Mouse (Mus musculus): Measurements from ENCODE around the gene Mief1. TPM values are rescaled to one million over a fixed set of nuclear protein-coding genes. Genes with fewer than 3 reads are reported as not detected.
A peak's percentile ranks its signal among the peaks of the same experiment; 100 is the strongest.

Mief1 gene
- polyA plus RNA-seq, 1 experiment from 2014 or later: 34.5 TPM

DNA sequence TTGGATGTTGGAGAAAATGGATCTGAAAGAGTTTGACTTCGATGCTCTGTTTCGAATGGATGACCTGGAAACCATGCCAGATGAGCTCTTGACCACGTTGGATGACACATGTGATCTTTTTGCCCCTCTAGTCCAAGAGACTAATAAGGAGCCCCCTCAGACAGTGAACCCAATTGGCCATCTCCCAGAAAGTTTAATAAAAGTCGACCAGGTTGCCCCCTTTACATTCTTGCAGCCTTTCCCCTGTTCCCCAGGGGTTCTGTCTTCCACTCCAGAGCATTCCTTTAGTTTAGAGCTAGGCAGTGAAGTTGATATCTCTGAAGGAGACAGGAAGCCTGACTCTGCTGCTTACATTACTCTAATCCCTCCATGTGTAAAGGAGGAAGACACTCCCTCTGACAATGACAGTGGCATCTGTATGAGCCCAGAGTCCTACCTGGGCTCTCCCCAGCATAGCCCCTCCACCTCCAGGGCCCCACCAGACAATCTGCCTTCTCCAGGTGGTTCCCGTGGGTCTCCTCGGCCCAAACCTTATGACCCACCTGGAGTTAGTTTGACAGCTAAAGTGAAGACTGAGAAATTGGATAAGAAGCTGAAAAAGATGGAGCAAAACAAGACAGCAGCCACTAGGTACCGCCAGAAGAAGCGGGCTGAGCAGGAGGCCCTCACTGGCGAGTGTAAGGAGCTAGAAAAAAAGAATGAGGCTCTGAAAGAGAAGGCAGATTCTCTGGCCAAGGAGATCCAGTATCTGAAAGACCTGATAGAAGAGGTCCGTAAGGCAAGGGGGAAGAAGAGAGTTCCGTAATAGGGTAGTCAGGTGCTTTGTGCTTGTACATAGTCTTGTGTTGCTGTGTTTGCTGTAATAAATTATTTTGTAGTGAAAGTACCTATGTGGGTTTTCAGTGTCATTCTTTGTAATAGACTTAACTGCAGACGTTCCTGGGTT, 23.1 kb downstream of the Mief1 start:
- peak overlapping the region; percentile 100 for H3K27ac ChIP-seq (replicated peaks)
- no peaks in the 10 kb centered on the region for H3K27me3 ChIP-seq (replicated peaks)
- ATAC-seq (ENCODE audit: low FRiP score): no peak
- 64% methylated on average over 12 of the region's 12 CpGs for WGBS
- H3K4me2 ChIP-seq: peak overlapping the region; percentile 97
- peaks cover 36% of the 10 kb centered on the region for H3K36me3 ChIP-seq
- peaks cover 50% of the 10 kb centered on the region for H3K4me1 ChIP-seq
- peak overlapping the region; percentile 100 for H3K9ac ChIP-seq (replicated peaks)
- H3K4me3 ChIP-seq (replicated peaks): peak overlapping the region; percentile 100
- no peaks in the 10 kb centered on the region for H3K9me3 ChIP-seq (replicated peaks)

DNA sequence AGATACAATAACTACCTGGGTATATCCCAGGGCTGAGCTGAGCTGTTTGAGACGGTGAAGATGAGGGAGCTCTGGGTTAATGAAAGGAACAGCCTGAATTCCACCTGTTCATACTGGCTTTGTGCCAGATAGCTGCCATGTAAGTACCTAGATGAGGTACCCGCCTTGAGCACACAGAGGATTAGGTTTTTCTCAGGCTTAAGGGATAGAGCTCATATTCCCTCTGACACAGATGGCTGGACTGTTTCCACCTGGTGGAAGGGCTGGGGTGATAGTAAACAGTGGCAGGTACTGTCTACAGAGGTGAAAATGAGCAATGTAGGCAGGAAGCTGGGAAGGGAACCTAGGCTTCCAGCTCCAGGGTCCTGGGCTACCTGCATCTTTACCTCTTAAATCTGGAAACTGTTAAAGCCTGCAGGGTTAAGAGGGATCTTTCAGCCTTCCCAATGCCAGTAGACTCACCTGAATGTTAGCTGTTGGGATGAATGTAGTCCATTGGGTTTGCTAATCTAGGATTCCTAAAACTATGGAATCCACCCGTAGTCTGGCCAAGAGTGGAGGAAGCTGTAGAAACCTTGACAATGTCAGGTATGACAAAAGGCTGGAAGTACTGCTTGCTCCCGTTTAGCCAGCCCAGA, 23.9 kb downstream of the Mief1 start:
- Histone ChIP-seq H3K36me3 (peaks cover 35% of the 10 kb centered on the region), H3K27me3 (replicated peaks) (no peaks in the 10 kb centered on the region), H3K4me2 (peak overlapping the region; percentile 97), H3K4me3 (replicated peaks) (no peak overlapping the region), H3K9me3 (replicated peaks) (no peaks in the 10 kb centered on the region), H3K27ac (replicated peaks) (no peak overlapping the region; the same call in 1 of the 2 replicates), H3K9ac (replicated peaks) (peak overlapping the region; percentile 100; the same call in 1 of the 2 replicates), H3K4me1 (peaks cover 58% of the 10 kb centered on the region)
- ATAC-seq (ENCODE audit: low FRiP score): no peak
- 27% methylated on average over 4 of the region's 4 CpGs for WGBS

DNA sequence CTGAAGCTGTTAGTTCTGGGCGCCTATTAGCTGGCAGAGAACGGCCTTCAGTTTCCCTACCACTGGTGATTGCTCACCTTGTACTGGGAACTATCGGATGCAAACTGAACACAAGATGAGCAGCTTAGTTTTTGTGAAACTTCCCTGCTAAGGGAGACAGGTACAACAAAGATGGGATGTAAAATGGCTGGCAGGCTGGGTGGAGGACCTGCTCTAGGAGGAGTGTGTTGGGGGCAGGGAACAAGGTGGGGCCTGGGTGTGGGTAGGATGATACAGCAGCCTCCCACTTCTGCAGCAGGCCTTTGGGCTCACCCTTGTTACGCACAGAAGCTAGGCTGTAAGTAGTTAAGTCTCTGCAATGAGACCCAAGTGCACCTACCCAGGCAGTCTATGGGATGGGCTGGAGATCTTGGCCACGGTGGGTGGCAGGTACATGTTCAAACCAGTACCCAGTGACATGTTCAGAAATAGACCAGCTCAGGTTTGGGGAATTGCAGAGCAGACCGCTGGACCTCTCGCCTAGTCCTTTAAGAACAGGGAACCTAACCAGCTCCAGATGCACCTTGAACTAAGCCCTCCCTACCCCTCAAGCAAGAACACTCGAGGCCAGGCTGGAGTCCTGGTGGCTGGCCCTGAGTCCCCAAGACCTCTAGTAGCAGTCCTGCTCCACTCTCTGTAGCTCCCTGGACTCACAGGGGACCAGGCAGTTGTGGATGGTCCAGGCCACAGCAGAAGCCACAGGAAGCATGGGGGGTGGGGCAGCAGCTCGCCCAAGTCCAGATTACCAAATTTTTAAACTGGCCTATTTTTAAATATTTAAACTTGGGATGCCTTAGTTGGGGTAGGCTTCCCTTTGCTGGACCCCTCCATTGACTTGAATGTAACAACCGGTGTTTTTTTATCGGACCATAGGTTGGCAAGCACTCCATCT, 24.7 kb downstream of the Mief1 start:
- Histone ChIP-seq H3K27ac (replicated peaks) (peak overlapping the region; percentile 18; the same call in 1 of the 2 replicates), H3K27me3 (replicated peaks) (no peaks in the 10 kb centered on the region), H3K9ac (replicated peaks) (no peak overlapping the region), H3K9me3 (replicated peaks) (no peaks in the 10 kb centered on the region), H3K4me1 (peaks cover 65% of the 10 kb centered on the region), H3K4me2 (0 out of 2 replicates have a peak overlapping the region, but pooled peaks have one; percentile 97), H3K36me3 (peaks cover 34% of the 10 kb centered on the region), H3K4me3 (replicated peaks) (no peak overlapping the region)
- ATAC-seq (ENCODE audit: low FRiP score): no peak
- WGBS: 66% methylated on average over 11 of the region's 11 CpGs

DNA sequence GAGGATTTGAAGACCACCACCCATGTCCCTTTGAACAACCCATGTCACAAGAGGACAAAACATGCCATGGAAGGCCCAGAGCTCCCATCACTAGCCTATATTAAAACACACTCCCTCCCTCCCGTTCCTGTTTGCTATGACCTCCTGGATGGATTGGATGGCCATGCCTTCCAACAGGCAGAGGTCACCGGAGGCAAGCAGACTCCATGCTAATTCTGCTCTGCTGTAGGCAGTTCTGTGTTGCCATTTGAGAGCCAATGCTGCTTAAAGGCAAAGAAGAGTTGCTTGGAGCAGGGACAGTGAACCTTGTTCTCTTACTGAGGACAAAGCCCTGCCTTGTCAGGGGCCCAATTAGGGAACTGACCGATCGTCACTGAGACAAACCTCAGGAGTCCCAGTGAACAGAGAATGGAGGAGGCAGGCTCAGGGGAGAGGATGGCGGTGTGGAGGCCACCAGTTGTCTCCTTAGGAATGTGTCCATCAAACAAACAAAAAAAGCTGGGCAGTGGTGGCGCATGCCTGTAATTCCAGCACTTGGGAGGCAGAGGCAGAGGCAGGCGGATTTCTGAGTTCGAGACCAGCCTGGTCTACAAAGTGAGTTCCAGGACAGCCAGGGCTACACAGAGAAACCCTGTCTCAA, 25.7 kb downstream of the Mief1 start:
- WGBS: 73% methylated on average over 8 of the region's 8 CpGs
- no peaks in the 10 kb centered on the region for H3K9me3 ChIP-seq (replicated peaks)
- H3K27ac ChIP-seq (replicated peaks): 0 out of 2 replicates have a peak overlapping the region, but pooled peaks have one; percentile 18
- no peak overlapping the region for H3K9ac ChIP-seq (replicated peaks)
- no peaks in the 10 kb centered on the region for H3K27me3 ChIP-seq (replicated peaks)
- no peak overlapping the region for H3K4me3 ChIP-seq (replicated peaks)
- H3K4me2 ChIP-seq: no peak overlapping the region
- ATAC-seq (ENCODE audit: low FRiP score): no peak
- H3K4me1 ChIP-seq: peaks cover 61% of the 10 kb centered on the region
- H3K36me3 ChIP-seq: peaks cover 34% of the 10 kb centered on the region

DNA sequence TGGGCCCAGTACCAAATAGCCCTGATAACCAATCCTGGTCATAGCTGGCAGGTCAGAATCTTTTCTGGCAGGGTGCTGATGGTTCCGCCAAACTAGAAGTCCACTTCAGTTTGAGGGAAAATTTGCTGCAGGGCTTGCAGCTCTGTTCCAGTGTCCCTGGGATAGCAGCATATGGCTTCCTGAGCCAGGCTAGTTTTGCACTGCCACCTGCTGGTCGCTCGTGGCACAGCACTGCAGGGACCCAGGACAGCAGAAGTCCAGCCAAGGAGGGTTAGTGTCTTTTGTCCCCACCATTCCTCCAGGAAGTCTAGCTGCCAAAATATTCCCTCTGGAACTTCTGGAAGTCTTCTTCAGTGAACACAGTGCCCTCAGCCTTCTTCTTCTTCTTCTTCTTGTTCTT, 26.9 kb downstream of the Mief1 start:
- Histone ChIP-seq H3K4me1 (peaks cover 62% of the 10 kb centered on the region), H3K36me3 (peaks cover 34% of the 10 kb centered on the region), H3K9ac (replicated peaks) (no peak overlapping the region), H3K27me3 (replicated peaks) (no peaks in the 10 kb centered on the region), H3K27ac (replicated peaks) (0 out of 2 replicates have a peak overlapping the region, but pooled peaks have one; percentile 33), H3K9me3 (replicated peaks) (no peaks in the 10 kb centered on the region), H3K4me2 (no peak overlapping the region), H3K4me3 (replicated peaks) (no peak overlapping the region)
- ATAC-seq (ENCODE audit: low FRiP score): no peak
- 15% methylated on average over 3 of the region's 3 CpGs for WGBS

DNA sequence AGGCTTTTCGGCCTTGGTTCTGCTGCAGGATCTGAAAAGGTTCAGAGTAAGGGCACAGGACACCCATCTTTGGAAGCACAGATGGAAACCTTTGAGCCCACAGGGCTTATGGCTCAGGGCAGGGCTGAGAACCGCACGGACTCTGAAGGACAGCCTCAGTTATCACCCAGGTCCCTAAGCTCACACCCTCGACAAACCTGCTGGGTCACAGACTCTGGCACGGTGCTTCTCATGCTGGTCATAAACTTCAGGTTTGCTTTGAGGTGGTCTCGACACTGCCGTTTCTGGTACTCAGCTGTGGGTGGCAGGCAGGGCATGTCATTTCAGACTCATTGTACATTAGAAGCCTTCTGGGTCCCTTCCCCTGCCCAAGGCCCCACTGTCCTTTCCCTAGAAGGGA, 27.3 kb downstream of the Mief1 start:
- Histone ChIP-seq H3K4me1 (peaks cover 62% of the 10 kb centered on the region), H3K4me3 (replicated peaks) (no peak overlapping the region), H3K27me3 (replicated peaks) (no peaks in the 10 kb centered on the region), H3K4me2 (no peak overlapping the region), H3K27ac (replicated peaks) (no peak overlapping the region), H3K9ac (replicated peaks) (no peak overlapping the region), H3K9me3 (replicated peaks) (no peaks in the 10 kb centered on the region), H3K36me3 (peaks cover 34% of the 10 kb centered on the region)
- WGBS: 85% methylated on average over 7 of the region's 7 CpGs
- ATAC-seq (ENCODE audit: low FRiP score): no peak

DNA sequence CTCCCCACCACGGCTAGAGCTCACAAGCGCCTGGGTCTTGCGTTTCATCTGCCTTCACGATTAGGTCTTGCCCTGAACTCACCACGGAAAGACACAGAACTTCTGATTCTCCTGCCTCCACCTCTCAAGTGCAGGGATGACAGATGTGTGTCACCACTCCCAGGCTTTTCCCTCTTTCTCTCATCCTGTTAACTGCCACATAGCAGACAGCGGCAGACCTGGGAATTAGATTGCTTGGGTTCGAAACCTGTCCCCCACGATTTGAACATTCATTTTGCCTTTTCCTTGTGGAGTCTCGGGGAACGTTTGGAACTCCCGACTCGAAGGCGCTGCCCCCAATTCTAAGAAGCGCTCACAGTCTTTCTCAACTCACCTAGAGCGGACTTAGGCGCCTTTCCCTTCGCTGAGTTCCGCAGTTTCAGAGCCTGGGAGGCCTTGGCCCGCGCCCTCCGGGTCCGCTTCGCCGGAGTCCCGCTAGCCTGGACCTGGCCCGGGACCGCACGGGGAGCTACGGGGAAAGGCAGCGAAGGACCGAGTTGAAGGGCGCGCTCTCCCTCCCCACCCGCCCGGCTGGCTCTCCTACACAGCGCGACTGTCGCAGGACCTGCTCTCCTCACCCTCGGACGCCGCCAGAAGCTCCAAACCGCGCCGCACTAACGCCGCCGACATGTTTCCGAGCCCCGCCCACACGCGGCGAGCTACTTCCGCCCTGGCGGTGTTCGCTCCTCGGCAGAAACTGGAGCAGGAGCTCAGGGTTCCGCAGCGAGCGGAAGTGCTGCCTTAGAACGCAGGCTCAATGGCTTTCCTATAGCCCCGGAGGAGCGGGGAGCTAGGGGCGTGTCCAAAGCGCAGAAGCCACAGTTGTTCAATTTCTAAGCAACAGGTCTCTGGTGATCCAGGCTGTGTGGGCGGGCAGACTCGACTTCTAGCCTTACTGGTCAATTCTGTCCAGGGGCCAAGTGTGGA, 30.1 kb downstream of the Mief1 start, which contains the start of gene Rps19bp1:
TSS of gene Rps19bp1 (minus strand) at position 706 of the 966 bp plus-strand sequence.
- H3K27me3 ChIP-seq (replicated peaks): no peaks in the 10 kb centered on the region
- peak within 1 kb of the TSS; percentile 77 for H3K4me3 ChIP-seq (replicated peaks)
- peak; percentile 88 for ATAC-seq (ENCODE audit: low FRiP score)
- no peaks in the 10 kb centered on the region for H3K9me3 ChIP-seq (replicated peaks)
- peak within 1 kb of the TSS; percentile 65 for H3K4me2 ChIP-seq
- H3K4me1 ChIP-seq: peaks cover 35% of the 10 kb centered on the region
- H3K9ac ChIP-seq (replicated peaks): peak within 1 kb of the TSS; percentile 78
- 2% methylated on average over 66 of the region's 66 CpGs for WGBS
- H3K36me3 ChIP-seq: peaks cover 14% of the 10 kb centered on the region; the same call in 1 of the 2 replicates
- peak within 1 kb of the TSS; percentile 64 for H3K27ac ChIP-seq (replicated peaks)

DNA sequence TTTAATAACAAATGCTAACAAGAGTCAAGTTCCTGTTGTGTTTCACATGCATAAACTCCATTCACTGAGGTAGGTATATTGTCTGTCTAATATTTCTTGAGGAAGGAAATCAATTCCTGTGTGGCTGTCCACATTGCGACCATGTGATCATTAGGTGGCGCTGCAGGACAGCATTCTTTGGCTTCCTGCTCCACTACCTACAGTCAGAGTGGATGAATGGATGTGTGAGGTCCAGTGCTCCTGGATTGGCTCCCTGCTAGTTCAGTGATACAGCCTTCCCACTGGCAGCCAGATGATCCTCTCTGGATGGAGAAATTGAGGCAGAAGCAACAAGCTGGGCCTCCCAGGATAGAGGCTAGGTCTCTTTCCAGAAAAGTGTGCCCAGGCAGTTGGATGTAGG, 32.5 kb downstream of the Mief1 start:
- Histone ChIP-seq H3K9me3 (replicated peaks) (no peaks in the 10 kb centered on the region), H3K27me3 (replicated peaks) (no peaks in the 10 kb centered on the region), H3K36me3 (no peaks in the 10 kb centered on the region), H3K9ac (replicated peaks) (no peak overlapping the region), H3K27ac (replicated peaks) (no peak overlapping the region), H3K4me1 (peaks cover 24% of the 10 kb centered on the region), H3K4me3 (replicated peaks) (no peak overlapping the region), H3K4me2 (no peak overlapping the region)
- ATAC-seq (ENCODE audit: low FRiP score): peak; percentile 48; the same call in 1 of the 2 replicates
- 0% methylated on average over 2 of the region's 2 CpGs for WGBS

DNA sequence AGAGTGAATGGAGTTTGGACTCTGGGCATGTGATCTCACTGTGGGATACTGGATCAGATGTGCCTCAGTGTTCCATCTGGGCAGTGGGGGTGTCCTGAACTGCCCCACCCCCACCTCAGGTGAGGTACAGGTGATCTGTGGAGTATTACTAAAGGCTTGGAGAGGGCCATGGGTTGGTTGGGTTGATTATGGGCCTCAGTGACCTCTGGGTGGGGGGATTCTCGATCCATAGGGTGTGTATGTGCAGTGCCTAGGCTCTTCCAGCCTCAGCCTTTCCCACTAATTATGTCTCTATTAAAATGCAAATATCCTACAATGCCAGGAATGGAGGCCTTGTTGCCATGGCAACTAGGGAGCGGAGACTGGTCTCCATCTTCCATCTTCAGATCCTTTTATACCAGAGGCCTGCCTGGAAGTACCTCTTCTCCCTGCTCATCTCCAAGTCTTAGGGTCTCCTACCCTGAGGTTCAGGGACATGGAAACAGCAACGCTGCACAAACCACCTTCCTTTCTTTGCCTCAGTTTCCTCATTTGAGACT, 38.1 kb downstream of the Mief1 start:
- H3K27me3 ChIP-seq (replicated peaks): no peaks in the 10 kb centered on the region
- 56% methylated on average over 3 of the region's 3 CpGs for WGBS
- no peaks in the 10 kb centered on the region for H3K9me3 ChIP-seq (replicated peaks)
- ATAC-seq (ENCODE audit: low FRiP score): no peak
- H3K4me3 ChIP-seq (replicated peaks): no peak overlapping the region
- H3K4me1 ChIP-seq: peaks cover 17% of the 10 kb centered on the region; the same call in 1 of the 2 replicates
- H3K36me3 ChIP-seq: no peaks in the 10 kb centered on the region
- H3K4me2 ChIP-seq: no peak overlapping the region
- no peak overlapping the region for H3K9ac ChIP-seq (replicated peaks)
- H3K27ac ChIP-seq (replicated peaks): no peak overlapping the region

DNA sequence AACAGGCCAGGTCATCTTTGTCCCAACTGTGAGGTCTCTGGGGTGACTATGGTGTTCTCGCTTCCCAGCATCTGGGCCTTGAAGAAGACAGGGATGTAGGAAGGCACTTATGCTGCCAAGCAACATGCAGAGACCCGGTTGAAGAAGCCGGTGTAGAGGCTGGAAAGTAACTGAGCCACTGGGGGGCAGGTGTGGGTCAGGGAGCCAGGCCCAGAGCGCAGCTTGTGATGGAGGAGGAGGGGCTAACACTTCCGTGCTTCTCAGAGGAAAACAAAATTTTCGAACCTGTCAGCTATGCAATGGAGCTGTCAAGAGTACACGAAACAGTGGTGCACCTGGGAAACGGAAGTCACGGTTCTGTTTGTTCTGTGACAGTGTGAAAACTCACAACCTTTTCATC, 43.3 kb downstream of the Mief1 start:
- Histone ChIP-seq H3K9ac (replicated peaks) (no peak overlapping the region), H3K4me1 (peaks cover 17% of the 10 kb centered on the region), H3K27me3 (replicated peaks) (no peaks in the 10 kb centered on the region), H3K4me2 (no peak overlapping the region), H3K9me3 (replicated peaks) (no peaks in the 10 kb centered on the region), H3K4me3 (replicated peaks) (no peak overlapping the region), H3K27ac (replicated peaks) (no peak overlapping the region), H3K36me3 (no peaks in the 10 kb centered on the region)
- no peak for ATAC-seq (ENCODE audit: low FRiP score)
- WGBS: 46% methylated on average over 9 of the region's 9 CpGs

Data from neural tube, embryonic 15.5 days (tissue).